Mouse (Mus musculus): ENCODE measurements around the gene Speer4b. TPM values are rescaled to one million over a fixed set of nuclear protein-coding genes. Genes with fewer than 3 reads are reported as not detected.

Speer4b gene
- total and polyA plus RNA-seq, 2 experiments, result not detected

DNA sequence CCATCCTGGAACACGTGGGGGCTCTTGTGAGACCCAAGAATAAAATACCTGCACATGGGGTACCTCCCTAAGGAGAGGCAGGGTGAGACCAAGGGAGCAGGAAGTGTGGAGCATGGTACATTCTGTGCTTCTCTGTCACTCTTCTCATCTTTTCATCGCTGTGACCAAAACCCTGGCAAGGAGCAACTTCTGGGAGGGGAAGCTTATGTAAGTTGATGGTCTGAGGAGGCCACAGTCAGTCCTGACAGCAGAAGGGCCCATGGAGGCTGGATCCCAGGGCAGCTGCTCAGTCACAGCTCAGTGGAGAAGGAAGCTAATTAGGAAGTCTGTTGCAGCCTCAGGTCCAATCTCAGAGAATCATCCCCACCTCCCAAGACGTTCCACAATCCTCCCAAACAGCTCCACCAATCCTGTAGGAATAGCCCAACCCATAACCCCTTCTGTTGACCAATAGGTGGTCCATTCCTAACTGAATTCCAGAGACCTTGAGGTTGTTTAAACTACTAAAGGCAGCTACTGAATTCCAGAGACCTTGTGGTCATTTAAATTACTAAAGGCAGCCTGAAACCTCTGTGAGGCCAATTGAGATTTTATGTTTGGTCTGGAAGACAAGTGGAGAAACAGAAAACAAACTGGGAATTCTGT, 47.9 kb downstream of the Speer4b start:
- H3K79me2 ChIP-seq (ENCODE audit: control insufficient read depth, insufficient read depth, low read length), result no peaks in the 10 kb centered on the region
- DNase-seq (ENCODE audit: extremely low read depth, low read depth, low spot score), result no peak
- no peaks in the 10 kb centered on the region for H3K36me3 ChIP-seq (ENCODE audit: control insufficient read depth, insufficient read depth, low read length)
- 35% methylated on average over 3 of the region's 3 CpGs for WGBS
- no peak overlapping the region for H3K4me3 ChIP-seq (ENCODE audit: insufficient read depth, low read depth, low read length)
- H3K9ac ChIP-seq (ENCODE audit: low read depth, low read length), result no peak overlapping the region
- no peaks in the 10 kb centered on the region for H3K4me1 ChIP-seq (ENCODE audit: control insufficient read depth, insufficient read depth, low read length)
- no peak overlapping the region for H3K27ac ChIP-seq (replicated peaks; ENCODE audit: insufficient read depth, low read depth, low read length)
- H3K27me3 ChIP-seq (ENCODE audit: control insufficient read depth, insufficient read depth, low read length), result no peaks in the 10 kb centered on the region
- TF ChIP-seq POLR2A (IDR thresholded peaks at IDR 0.05; ENCODE audit: extremely low read depth, insufficient read depth, low read length) (no peak), CTCF (IDR thresholded peaks at IDR 0.05; ENCODE audit: low read depth, low read length) (no peak)
